Comparison of ENCODE assay signal across 22 mouse cellular contexts in genomic region chr5:119732978-119733377, GRCm38 (mm10).
DNase-seq lines count a peak whose midpoint lies in the region; ATAC-seq and TF ChIP-seq lines count a peak whose summit lies in the region.
"Had no signal": no experiment of that assay in that cellular context is flagged by ENCODE, and none has a peak within 500 bp of the region (broad histone marks: within the 10 kb centered on the region; RNA-seq: fewer than 3 reads in every experiment).

No protein-coding gene starts in this region.

- TF ChIP-seq POLR2A in kidney, adult 2 months (IDR thresholded peaks at IDR 0.05; ENCODE audit: low read depth, low read length): no peak

- ATAC-seq in megakaryocyte, adult 5-6 weeks (ENCODE audit: poor library complexity, severe bottlenecking): no peak
- ATAC-seq: hindbrain, embryonic 16.5 days; midbrain, embryonic 13.5 days had no signal

- no peak overlapping the region for H3K27ac ChIP-seq in kidney, adult 2 months (ENCODE audit: insufficient read depth, low read depth, low read length)
- H3K27ac ChIP-seq: embryonic facial prominence, embryonic 15.5 days; left cerebral cortex, adult 2 months; limb, embryonic 12.5 days; liver, embryonic 14.5 days; lung, embryonic 15.5 days; midbrain, embryonic 13.5 days had no signal

- no peak for TF ChIP-seq CTCF in kidney, adult 2 months (conservative IDR thresholded peaks at IDR 0.05; ENCODE audit: insufficient read depth, insufficient read length, low read depth, low read length)

- no peaks in the 10 kb centered on the region for H3K4me1 ChIP-seq in kidney, adult 2 months (ENCODE audit: control insufficient read depth, insufficient read depth, low read length)
- H3K4me1 ChIP-seq in megakaryocyte, embryonic 14.5 days: peaks cover 31% of the 10 kb centered on the region
- H3K4me1 ChIP-seq: embryonic facial prominence, embryonic 15.5 days; limb, embryonic 12.5 days; lung, embryonic 15.5 days; midbrain, embryonic 13.5 days had no signal

- DNase-seq in adrenal gland, postnatal 10 days: peak; percentile 25
- DNase-seq in adrenal gland, adult 8-10 months: no peak
- DNase-seq in kidney, adult 2 months: peak; percentile 20
- DNase-seq in kidney, adult 18-20 months: no peak
- peak; percentile 37 to 43 for DNase-seq in kidney, postnatal 4 days
- DNase-seq in liver: no peak
- DNase-seq: cerebellum, adult 2 months; heart, adult 11 months; layer of hippocampus, adult 9-11 months; lung, postnatal 4 days; thymus, postnatal 14 days had no signal

- 39% methylated on average over 7 of the region's 7 CpGs for WGBS in kidney, adult 2 months

- no peaks in the 10 kb centered on the region for H3K27me3 ChIP-seq in kidney, adult 2 months (replicated peaks; ENCODE audit: control insufficient read depth, insufficient read depth, low read length)
- H3K27me3 ChIP-seq in megakaryocyte, embryonic 14.5 days (replicated peaks): peaks cover 8% of the 10 kb centered on the region
- H3K27me3 ChIP-seq: embryonic facial prominence, embryonic 15.5 days; lung, embryonic 15.5 days had no signal

- H3K4me3 ChIP-seq in kidney, adult 2 months (ENCODE audit: insufficient read depth, low read depth, low read length): no peak overlapping the region
- H3K4me3 ChIP-seq in megakaryocyte, embryonic 14.5 days (replicated peaks): peak overlapping the region; percentile 30
- H3K4me3 ChIP-seq: embryonic facial prominence, embryonic 15.5 days; heart, embryonic 12.5 days; left cerebral cortex, adult 2 months; limb, embryonic 12.5 days; lung, embryonic 15.5 days; midbrain, embryonic 13.5 days; myocyte had no signal

- 0 out of 2 replicates have a peak, but pooled peaks cover 5% of the 10 kb centered on the region for H3K9me3 ChIP-seq in megakaryocyte, embryonic 14.5 days
- H3K9me3 ChIP-seq: embryonic facial prominence, embryonic 15.5 days; heart, embryonic 12.5 days; limb, embryonic 12.5 days; lung, embryonic 15.5 days; midbrain, embryonic 13.5 days had no signal

- H3K36me3 ChIP-seq in kidney, adult 2 months (ENCODE audit: control insufficient read depth, insufficient read depth, low read length): no peaks in the 10 kb centered on the region
- no peaks in the 10 kb centered on the region for H3K36me3 ChIP-seq in megakaryocyte, embryonic 14.5 days (replicated peaks; ENCODE audit: low read length)
- H3K36me3 ChIP-seq: embryonic facial prominence, embryonic 15.5 days; heart, embryonic 12.5 days; limb, embryonic 12.5 days; lung, embryonic 15.5 days; midbrain, embryonic 13.5 days had no signal

Comparison
In these comparisons a context has a peak if more than half of its experiments do, and no peak if none do; other contexts are left out.
1. DNase-seq: peak in adrenal gland, postnatal 10 days (single experiment), kidney, adult 2 months (single experiment) and kidney, postnatal 4 days (2 of 2); none in adrenal gland, adult 8-10 months (single experiment), kidney, adult 18-20 months (single experiment) and liver (single experiment).